Mouse (Mus musculus): ENCODE measurements around the gene Lix1l. TPM values are rescaled to one million over a fixed set of nuclear protein-coding genes. Genes with fewer than 3 reads are reported as not detected.
"Not testable (repeated sequence)": the region's sequence is repeated elsewhere in the genome, so short reads cannot be mapped to it uniquely, and the experiment has no call there.

Lix1l gene
- total RNA-seq, 2 experiments from 2014 or later, result 18.6 to 21.5 TPM

- no peak for DNase-seq (ENCODE audit: extremely low spot score in 1 of 2, low spot score in 2 of 2)
- H3K4me3 ChIP-seq, result peak overlapping the region; percentile 75; the same call in 1 of the 2 replicates
- no peak overlapping the region for H3K27ac ChIP-seq
- intact Hi-C loops (cut with DNase I), result loop anchor here (2.0 kb wide), 1 partner anchor 25 kb away; the partner anchor contains the start of gene Rbm8a
- TF ChIP-seq CTCF (IDR thresholded peaks at IDR 0.05), result no peak
These were observed 2.4 kb downstream of the Lix1l start for GRCm38 (mm10) chr3:96603311-96603710.

DNA sequence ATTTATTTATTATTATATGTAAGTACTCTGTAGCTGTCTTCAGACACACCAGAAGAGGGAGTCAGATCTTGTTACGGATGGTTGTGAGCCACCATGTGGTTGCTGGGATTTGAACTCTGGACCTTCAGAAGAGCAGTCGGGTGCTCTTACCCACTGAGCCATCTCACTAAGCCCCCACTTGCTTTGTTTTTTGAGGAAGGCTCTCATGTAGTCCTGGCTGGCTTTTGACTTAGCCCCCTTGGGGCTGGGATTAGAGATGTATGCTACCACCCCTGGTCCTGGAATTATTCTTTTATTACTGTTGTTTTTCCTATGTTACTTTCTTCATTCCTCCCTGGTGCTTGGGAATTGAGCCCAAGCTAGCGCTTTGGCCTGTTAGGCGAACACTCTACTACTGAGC is 5.1 kb downstream of the Lix1l start:
- H3K27ac ChIP-seq; H3K4me3 ChIP-seq; intact Hi-C loops (cut with DNase I); DNase-seq (ENCODE audit: extremely low spot score in 1 of 2, low spot score in 2 of 2): not testable (repeated sequence)

DNA sequence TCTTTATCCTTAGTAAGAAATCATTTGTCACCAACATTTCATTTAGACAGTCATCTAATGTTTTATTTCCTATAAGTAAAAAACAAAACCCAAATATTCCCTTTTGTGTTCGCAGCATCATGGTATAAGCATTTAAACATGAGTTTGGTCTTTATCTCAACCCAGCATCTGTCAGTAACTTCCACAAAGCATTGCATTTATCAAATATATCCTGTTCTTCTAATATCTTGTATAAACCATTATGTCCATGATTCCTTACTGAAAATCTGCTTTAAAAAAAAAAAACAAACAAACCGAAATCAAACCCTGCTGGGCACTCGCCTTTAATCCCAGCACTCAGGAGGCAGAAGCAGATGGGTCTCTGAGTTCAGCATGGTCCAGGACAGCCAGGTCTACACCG is 5.7 kb downstream of the Lix1l start:
- Histone ChIP-seq H3K27ac (no peak overlapping the region), H3K4me3 (no peak overlapping the region)
- TF ChIP-seq CTCF (IDR thresholded peaks at IDR 0.05), result no peak
- intact Hi-C loops (cut with DNase I), result no loop called here
- no peak for DNase-seq (ENCODE audit: extremely low spot score in 1 of 2, low spot score in 2 of 2)

DNA sequence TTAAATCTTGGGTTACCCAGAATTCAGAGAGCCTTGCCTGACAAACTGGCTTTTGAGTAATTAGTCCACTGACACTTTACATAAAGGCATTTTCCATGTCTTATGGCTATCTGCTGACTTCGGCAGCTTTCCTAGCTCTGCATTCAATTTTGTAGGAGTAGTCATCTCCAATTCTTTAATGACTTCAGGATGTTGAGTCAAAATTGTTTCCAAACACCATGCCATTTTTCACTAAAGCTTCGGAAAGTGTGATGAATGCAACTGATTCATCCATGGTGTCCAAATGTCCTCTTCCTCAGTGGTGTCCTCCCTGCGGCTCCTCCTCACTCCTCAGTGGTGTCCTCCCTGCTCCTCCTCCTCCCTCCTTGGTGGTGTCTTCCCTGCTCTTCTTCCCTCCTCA is 17.0 kb downstream of the Lix1l start:
- TF ChIP-seq CTCF (IDR thresholded peaks at IDR 0.05), result no peak
- intact Hi-C loops (cut with DNase I), result no loop called here
- Histone ChIP-seq H3K4me3 (no peak overlapping the region), H3K27ac (no peak overlapping the region)
- no peak for DNase-seq (ENCODE audit: extremely low spot score in 1 of 2, low spot score in 2 of 2)

DNA sequence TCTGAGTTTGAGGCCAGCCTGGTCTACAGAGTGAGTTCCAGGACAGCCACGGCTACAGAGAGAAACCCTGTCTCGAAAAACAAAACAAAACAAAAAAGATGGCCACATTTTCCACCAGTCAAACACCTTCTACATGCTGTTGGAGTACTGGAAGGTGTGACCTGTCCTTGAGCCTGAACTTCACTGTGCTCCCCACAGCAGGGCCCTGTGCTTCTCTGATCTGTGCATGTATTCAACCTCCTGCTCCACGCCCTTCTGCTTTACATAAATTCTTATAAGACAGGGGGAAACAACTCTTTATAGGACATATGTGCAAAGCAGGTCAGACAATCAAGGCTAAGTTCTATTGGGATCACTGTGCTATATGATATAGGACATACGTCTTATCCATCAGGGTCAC is 22.3 kb downstream of the Lix1l start:
- no peak overlapping the region for H3K27ac ChIP-seq
- no peak for TF ChIP-seq CTCF (IDR thresholded peaks at IDR 0.05)
- no peak overlapping the region for H3K4me3 ChIP-seq
- intact Hi-C loops (cut with DNase I), result no loop called here
- DNase-seq (ENCODE audit: extremely low spot score in 1 of 2, low spot score in 2 of 2), result no peak

DNA sequence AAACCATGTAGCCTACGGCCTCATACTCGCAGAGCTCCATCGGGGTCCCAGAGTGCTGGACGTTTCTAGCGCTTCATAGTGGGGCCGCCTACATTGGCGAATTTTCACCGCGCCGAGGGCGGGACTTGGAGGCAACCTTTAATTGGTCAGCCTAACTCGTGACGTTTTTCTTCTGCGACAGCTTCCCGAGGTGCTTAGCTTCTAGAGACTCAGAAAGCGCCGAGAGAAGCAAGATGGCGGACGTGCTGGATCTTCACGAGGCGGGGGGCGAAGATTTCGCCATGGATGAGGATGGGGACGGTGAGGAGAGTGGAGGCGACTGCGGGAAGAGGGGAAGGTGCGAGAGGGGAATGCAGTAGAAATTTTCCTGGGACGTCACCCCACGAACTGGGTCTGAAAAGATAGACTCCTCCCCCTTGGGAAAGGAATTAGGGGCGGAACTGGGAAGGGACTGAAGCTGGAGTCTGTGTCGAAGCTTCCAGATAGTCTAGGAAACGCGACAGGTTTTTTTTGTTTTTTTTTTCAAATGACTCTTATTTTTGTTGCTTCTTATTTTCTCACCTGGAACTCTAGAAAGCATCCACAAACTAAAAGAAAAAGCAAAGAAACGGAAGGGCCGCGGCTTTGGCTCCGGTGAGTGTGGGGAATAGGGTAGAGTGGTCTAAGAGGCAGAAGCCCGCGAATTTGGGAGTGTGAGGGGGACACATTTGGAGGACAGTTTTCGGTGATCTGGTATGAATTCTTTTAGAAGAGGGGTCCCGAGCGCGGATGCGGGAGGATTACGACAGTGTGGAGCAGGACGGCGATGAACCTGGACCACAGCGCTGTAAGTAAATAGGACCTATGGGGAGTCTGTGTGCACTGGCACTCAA is 29.0 kb downstream of the Lix1l start, which contains the start of gene Rbm8a:
TSS of gene Rbm8a (plus strand) at position 205 of the 872 bp plus-strand sequence.
- intact Hi-C loops (cut with DNase I), result loop anchor here (2.0 kb wide), 1 partner anchor 27 kb away; no protein-coding TSS in a partner anchor
- Histone ChIP-seq H3K27ac (peak within 1 kb of the TSS; percentile 89), H3K4me3 (peak within 1 kb of the TSS; percentile 66)
- peak; percentile 95 to 96 for DNase-seq (ENCODE audit: extremely low spot score in 1 of 2, low spot score in 2 of 2)
- no peak for TF ChIP-seq CTCF (IDR thresholded peaks at IDR 0.05)

GRCm38 (mm10) chr3:96632058-96632457 is 31.1 kb downstream of the Lix1l start:
- DNase-seq (ENCODE audit: extremely low spot score in 1 of 2, low spot score in 2 of 2), result no peak
- intact Hi-C loops (cut with DNase I), result no loop called here
- TF ChIP-seq CTCF (IDR thresholded peaks at IDR 0.05), result no peak

GRCm38 (mm10) chr3:96634015-96634414 is 33.1 kb downstream of the Lix1l start:
- Histone ChIP-seq H3K27ac (no peak overlapping the region), H3K4me3 (no peak overlapping the region)
- no peak for DNase-seq (ENCODE audit: extremely low spot score in 1 of 2, low spot score in 2 of 2)
- intact Hi-C loops (cut with DNase I), result no loop called here
- no peak for TF ChIP-seq CTCF (IDR thresholded peaks at IDR 0.05)

More at GRCm38 (mm10) chr3:96632058-96632457, 31.1 kb downstream of the Lix1l start:
- no peak overlapping the region for H3K4me3 ChIP-seq
- H3K27ac ChIP-seq, result no peak overlapping the region

GRCm38 (mm10) chr3:96634928-96635879 is 34.3 kb downstream of the Lix1l start, which contains the start of the genes Pex11b and Gm42957:
TSS of gene Pex11b (plus strand) at chr3:96635376.
TSS of gene Gm42957 (plus strand) at chr3:96635474.
- peak; percentile 89 to 92 for DNase-seq (ENCODE audit: extremely low spot score in 1 of 2, low spot score in 2 of 2)
- intact Hi-C loops (cut with DNase I), result no loop called here
- Histone ChIP-seq H3K27ac (peak within 1 kb of the TSS; percentile 84), H3K4me3 (peak within 1 kb of the TSS; percentile 87)
- TF ChIP-seq CTCF (IDR thresholded peaks at IDR 0.05), result peak; percentile 36

DNA sequence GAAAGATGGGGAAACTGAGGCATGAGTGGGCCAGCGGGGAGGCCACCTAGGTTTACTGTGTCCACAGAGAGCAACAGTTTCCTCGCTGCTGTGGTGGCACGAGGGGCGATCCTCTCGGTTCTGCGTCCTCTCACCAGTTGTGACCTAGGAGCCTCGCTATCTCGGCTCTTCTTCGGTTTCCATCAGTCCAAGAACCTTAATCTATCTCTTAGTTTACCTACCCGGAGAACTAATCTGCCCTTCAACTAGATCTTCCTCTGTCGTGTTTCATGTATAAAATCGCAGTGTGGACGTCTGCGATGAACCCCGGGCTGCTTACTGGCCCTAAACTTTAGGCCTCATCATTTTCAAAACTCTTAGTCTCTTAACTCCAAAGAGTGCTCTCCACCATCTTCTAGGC is 35.0 kb downstream of the Lix1l start:
- DNase-seq (ENCODE audit: extremely low spot score in 1 of 2, low spot score in 2 of 2), result no peak
- peak overlapping the region; percentile 87 for H3K4me3 ChIP-seq
- no peak for TF ChIP-seq CTCF (IDR thresholded peaks at IDR 0.05)
- peak overlapping the region; percentile 84 for H3K27ac ChIP-seq
- intact Hi-C loops (cut with DNase I), result loop anchor here (2.0 kb wide), 1 partner anchor 89 kb away; no protein-coding TSS in a partner anchor

DNA sequence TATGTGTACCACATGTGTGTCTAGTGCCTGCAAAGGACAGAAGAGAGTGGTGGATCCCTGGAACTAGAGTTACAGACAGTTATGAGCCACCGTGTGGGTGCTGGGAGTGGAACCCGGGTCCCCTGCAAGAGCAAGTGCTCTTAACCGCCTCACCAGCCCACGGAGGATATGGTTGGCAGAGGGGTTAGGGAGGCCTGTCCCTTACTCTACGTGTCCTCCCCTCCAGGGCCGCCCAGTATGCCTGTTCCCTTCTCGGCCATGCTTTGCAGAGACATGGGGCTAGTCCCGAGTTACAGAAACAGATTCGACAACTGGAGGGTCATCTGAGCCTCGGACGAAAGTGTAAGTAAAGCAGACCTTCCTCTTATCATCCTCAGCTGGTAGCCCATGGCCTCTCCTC is 35.5 kb downstream of the Lix1l start:
- no peak for DNase-seq (ENCODE audit: extremely low spot score in 1 of 2, low spot score in 2 of 2)
- intact Hi-C loops (cut with DNase I), result loop anchor here (2.0 kb wide), 1 partner anchor 90 kb away; no protein-coding TSS in a partner anchor
- peak overlapping the region; percentile 87 for H3K4me3 ChIP-seq
- no peak overlapping the region for H3K27ac ChIP-seq
- TF ChIP-seq CTCF (IDR thresholded peaks at IDR 0.05), result no peak
